Mouse (Mus musculus): ENCODE data around the gene Kdf1.

- TF ChIP-seq CTCF (IDR thresholded peaks at IDR 0.05; ENCODE audit: insufficient read depth, low read depth, low read length) (no peak), POLR2A (IDR thresholded peaks at IDR 0.05; ENCODE audit: insufficient read depth, low read depth, low read length) (no peak)
Observed at GRCm38 (mm10) chr4:133484266-133485025, 34.3 kb upstream of the Kdf1 start.
